Mouse (Mus musculus) testis, adult 2 months (tissue): Measurements from ENCODE around the gene U2af2. TPM values are rescaled to one million over a fixed set of nuclear protein-coding genes. Genes with fewer than 3 reads are reported as not detected.
A peak's percentile ranks its signal among the peaks of the same experiment; 100 is the strongest.

Experiments
- H3K27ac ChIP-seq: fragments of 200-500 bp; 2 replicates; pipeline ENCODE4 v1.5.1; 2012; ENCODE audit warnings: low read depth, low read length; ENCODE audit not compliant: control insufficient read depth, insufficient read depth
- H3K27me3 ChIP-seq: fragments of 200-500 bp; 2 replicates; pipeline ENCODE4 v1.6.1; 2012; ENCODE audit warnings: mild to moderate bottlenecking, low read length, moderate library complexity; ENCODE audit not compliant: control insufficient read depth, insufficient read depth
- H3K36me3 ChIP-seq: fragments of 200-500 bp; 2 replicates; pipeline ENCODE4 v1.6.1; 2012; ENCODE audit warnings: mild to moderate bottlenecking, low read length; ENCODE audit not compliant: control insufficient read depth, insufficient read depth
- H3K4me1 ChIP-seq: fragments of 200-500 bp; 2 replicates; pipeline ENCODE4 v1.6.1; 2012; ENCODE audit warnings: low read length; ENCODE audit not compliant: control insufficient read depth, insufficient read depth
- H3K4me3 ChIP-seq: fragments of 200-500 bp; 2 replicates; pipeline ENCODE4 v1.5.1; 2012; ENCODE audit warnings: low read depth, mild to moderate bottlenecking, low read length, moderate library complexity, mixed read lengths; ENCODE audit not compliant: control insufficient read depth
- CTCF ChIP-seq: fragments of 200-500 bp; IDR thresholded peaks from 2 replicates; pipeline ENCODE4 v1.5.1; 2012; ENCODE audit warnings: low read depth, mild to moderate bottlenecking, inconsistent platforms, low read length, moderate library complexity; ENCODE audit not compliant: control insufficient read depth, insufficient read depth, insufficient replicate concordance
- POLR2A ChIP-seq: fragments of 200-500 bp; IDR thresholded peaks from 2 replicates; pipeline ENCODE4 v1.6.1; 2012; ENCODE audit warnings: low read depth, mild to moderate bottlenecking, inconsistent platforms, low read length, moderate library complexity; ENCODE audit not compliant: control insufficient read depth
- polyA plus RNA-seq: library from polyadenylated mRNA; depleted of rRNA; stranded (reverse); fragments of >200 nt; gene quantifications from 2 replicates; pipeline ENCODE4 v1.2.3, GENCODE M21; 2012

Gene U2af2
- polyA plus RNA-seq, 1 experiment = 88.5 TPM

GRCm38 (mm10) chr7:5052931-5053343 is 9.0 kb upstream of the U2af2 start:
- no peaks in the 10 kb centered on the region for H3K27me3 ChIP-seq
- H3K27ac ChIP-seq = no peak overlapping the region
- peaks cover 45% of the 10 kb centered on the region for H3K4me1 ChIP-seq
- TF ChIP-seq POLR2A (no peak), CTCF (no peak)
- peak overlapping the region; percentile 89 for H3K4me3 ChIP-seq
- H3K36me3 ChIP-seq = no peaks in the 10 kb centered on the region

- Histone ChIP-seq H3K27me3 (no peaks in the 10 kb centered on the region), H3K27ac (peak overlapping the region; percentile 90), H3K4me1 (peaks cover 46% of the 10 kb centered on the region), H3K36me3 (no peaks in the 10 kb centered on the region), H3K4me3 (peak overlapping the region; percentile 89)
- TF ChIP-seq POLR2A (no peak), CTCF (no peak)
These were observed 8.3 kb upstream of the U2af2 start for GRCm38 (mm10) chr7:5053456-5054179.

DNA sequence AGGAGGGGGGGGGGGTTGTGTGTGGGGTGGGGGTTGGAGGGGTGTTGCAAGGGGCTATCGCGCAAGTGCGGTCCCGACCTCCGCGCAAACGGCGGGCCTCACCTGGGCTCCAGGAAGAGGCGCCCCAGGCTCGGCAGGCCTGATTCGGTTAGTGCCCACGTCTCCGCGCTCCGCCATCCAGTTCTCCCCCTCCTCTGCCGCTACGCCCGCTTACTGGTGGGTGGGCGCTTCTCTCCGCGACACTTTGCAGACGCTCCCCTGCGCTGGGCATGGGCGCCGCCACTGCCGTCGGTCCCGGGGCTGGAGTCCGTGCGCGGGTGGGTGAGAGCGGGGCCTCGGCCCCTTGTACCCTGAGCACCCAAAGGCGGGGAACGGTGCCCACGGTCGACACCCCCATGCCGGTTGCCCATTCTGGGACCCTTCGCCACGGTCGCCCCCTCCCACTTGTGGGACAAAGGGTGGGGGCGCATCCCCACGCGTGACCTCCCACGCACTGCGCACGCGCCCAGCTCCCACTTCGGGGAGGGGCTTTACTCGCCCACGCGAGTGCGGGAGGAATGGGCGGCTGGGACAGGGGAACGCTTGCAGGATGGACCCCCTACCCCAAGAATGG is 5.2 kb upstream of the U2af2 start:
- Histone ChIP-seq H3K27me3 (no peaks in the 10 kb centered on the region), H3K27ac (peak overlapping the region; percentile 63; the same call in 1 of the 2 replicates), H3K36me3 (no peaks in the 10 kb centered on the region), H3K4me1 (peaks cover 56% of the 10 kb centered on the region), H3K4me3 (peak overlapping the region; percentile 88)
- TF ChIP-seq CTCF (no peak), POLR2A (0 out of 2 replicates have a peak, but pooled peaks have one; percentile 1)

DNA sequence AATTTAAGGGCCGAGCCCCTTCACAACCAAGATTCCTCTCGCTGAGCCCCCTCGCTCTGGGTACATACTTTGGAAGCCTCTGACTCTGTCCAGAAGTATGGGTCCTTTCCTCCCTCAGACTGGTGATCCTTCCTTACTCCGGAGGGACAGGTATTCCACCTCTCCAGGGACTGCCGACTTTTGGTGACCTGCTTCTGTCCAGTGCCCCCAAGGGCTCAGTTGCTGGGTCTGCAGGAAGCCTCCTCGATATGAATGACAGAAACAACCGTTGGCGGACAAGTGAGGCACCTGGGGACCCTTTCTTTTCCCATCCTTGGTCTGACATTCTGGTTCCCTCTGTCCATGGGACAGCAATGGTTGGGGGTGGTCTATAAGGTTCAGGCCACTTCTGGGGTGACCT is 4.6 kb upstream of the U2af2 start:
- Histone ChIP-seq H3K27me3 (no peaks in the 10 kb centered on the region), H3K4me1 (peaks cover 51% of the 10 kb centered on the region), H3K36me3 (no peaks in the 10 kb centered on the region), H3K4me3 (peak overlapping the region; percentile 88), H3K27ac (peak overlapping the region; percentile 63; the same call in 1 of the 2 replicates)
- TF ChIP-seq POLR2A (0 out of 2 replicates have a peak, but pooled peaks have one; percentile 15), CTCF (no peak)

GRCm38 (mm10) chr7:5057804-5058203 is 4.1 kb upstream of the U2af2 start:
- no peaks in the 10 kb centered on the region for H3K36me3 ChIP-seq
- H3K4me3 ChIP-seq = peak overlapping the region; percentile 88; the same call in 1 of the 2 replicates
- H3K27ac ChIP-seq = peak overlapping the region; percentile 63; the same call in 1 of the 2 replicates
- TF ChIP-seq CTCF = no peak
- TF ChIP-seq POLR2A = no peak
- peaks cover 47% of the 10 kb centered on the region for H3K4me1 ChIP-seq
- no peaks in the 10 kb centered on the region for H3K27me3 ChIP-seq

GRCm38 (mm10) chr7:5058631-5059030 is 3.3 kb upstream of the U2af2 start:
- no peaks in the 10 kb centered on the region for H3K27me3 ChIP-seq
- no peak overlapping the region for H3K27ac ChIP-seq
- no peak overlapping the region for H3K4me3 ChIP-seq
- TF ChIP-seq CTCF = no peak
- no peak for TF ChIP-seq POLR2A
- H3K4me1 ChIP-seq = peaks cover 40% of the 10 kb centered on the region
- no peaks in the 10 kb centered on the region for H3K36me3 ChIP-seq

DNA sequence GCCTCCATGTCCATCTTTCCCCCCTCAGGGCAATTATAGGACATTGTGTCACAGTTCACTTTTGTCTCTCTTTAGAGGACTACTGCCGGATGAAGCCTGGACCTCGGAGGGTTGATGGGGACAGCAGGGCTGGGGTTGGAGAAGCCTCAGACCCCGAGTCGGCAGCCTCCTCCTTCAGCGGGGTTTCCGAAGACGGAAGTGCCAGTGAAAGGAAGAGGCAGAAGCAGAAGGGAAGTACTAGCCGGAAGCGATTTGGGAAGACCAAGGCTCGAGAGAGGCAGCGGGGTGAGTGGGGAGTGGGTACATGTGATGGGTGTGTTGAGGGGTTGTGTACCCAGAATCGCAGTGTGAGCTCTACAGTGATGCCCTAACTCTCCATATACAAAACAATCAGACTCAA is 2.5 kb upstream of the U2af2 start:
- H3K36me3 ChIP-seq = no peaks in the 10 kb centered on the region
- H3K4me1 ChIP-seq = peaks cover 33% of the 10 kb centered on the region
- peak overlapping the region; percentile 98; the same call in 1 of the 2 replicates for H3K27ac ChIP-seq
- no peak for TF ChIP-seq POLR2A
- TF ChIP-seq CTCF = no peak
- H3K4me3 ChIP-seq = peak overlapping the region; percentile 93
- no peaks in the 10 kb centered on the region for H3K27me3 ChIP-seq
